Mouse (Mus musculus) lung, adult 2 months (tissue): ENCODE results near the gene Gatm.

Experiments
- CTCF ChIP-seq: fragments of 200-500 bp; IDR thresholded peaks from 2 replicates; pipeline ENCODE4 v1.5.1; 2011; ENCODE audit warnings: mild to moderate bottlenecking, low read length, control low read depth; ENCODE audit not compliant: insufficient read depth
- POLR2A ChIP-seq: fragments of 200-500 bp; IDR thresholded peaks from 2 replicates; pipeline ENCODE4 v1.6.1; 2011; ENCODE audit warnings: low read depth, mild to moderate bottlenecking, control low read depth, low read length, borderline replicate concordance; ENCODE audit errors: extremely low read depth

- TF ChIP-seq CTCF (no peak), POLR2A (no peak)
Observed at GRCm38 (mm10) chr2:122586258-122586657, 24.8 kb downstream of the Gatm start.
